Mouse (Mus musculus) forebrain, embryonic 10.5 days (tissue): Measurements from ENCODE around the gene Rgs9. TPM values are rescaled to one million over a fixed set of nuclear protein-coding genes. Genes with fewer than 3 reads are reported as not detected.

ENCODE experiments used
- DNase-seq: peaks from one replicate; pipeline ENCODE4 v3.0.0-alpha.2; 2017; ENCODE audit warnings: low spot score; ENCODE audit errors: extremely low spot score
- H3K27ac ChIP-seq: fragments of 300-500 bp; sonication (generic); 2 replicates; pipeline ENCODE4 v1.5.1; 2016; ENCODE audit warnings: mild to moderate bottlenecking
- H3K27me3 ChIP-seq: fragments of 300-500 bp; sonication (generic); 2 replicates; pipeline ENCODE4 v1.6.1; 2016; ENCODE audit warnings: mild to moderate bottlenecking; ENCODE audit not compliant: poor library complexity, severe bottlenecking
- H3K36me3 ChIP-seq: fragments of 300-500 bp; sonication (generic); replicated peaks from 2 replicates; pipeline ENCODE4 v1.6.1; 2016; ENCODE audit warnings: mild to moderate bottlenecking, moderate library complexity
- H3K4me1 ChIP-seq: fragments of 300-500 bp; sonication (generic); 2 replicates; pipeline ENCODE4 v1.6.1; 2016
- H3K4me3 ChIP-seq: fragments of 300-500 bp; sonication (generic); 2 replicates; pipeline ENCODE4 v1.5.1; 2016; ENCODE audit warnings: mild to moderate bottlenecking, moderate library complexity
- H3K9me3 ChIP-seq: fragments of 300-500 bp; sonication (generic); 2 replicates; pipeline ENCODE4 v1.6.1; 2016; ENCODE audit warnings: mild to moderate bottlenecking, moderate library complexity
- WGBS: fragments of 180-500 bp; shearing (Covaris S2); methylation state at CpG from one replicate; pipeline ENCODE4 v1.1.7; 2016; 5-methylcytosine and 5-hydroxymethylcytosine counted together
- polyA plus RNA-seq: library from polyadenylated mRNA; unstranded; fragments of >200 nt; fragmentation: Nextera tagmentation; extraction: Ambion mirVana; gene quantifications from 2 replicates; pipeline ENCODE4 v1.2.1, GENCODE M21; 2016

Rgs9 gene
- polyA plus RNA-seq, 1 experiment from 2014 or later: 1.3 TPM

- no peaks in the 10 kb centered on the region for H3K9me3 ChIP-seq
- H3K27me3 ChIP-seq: peaks cover 7% of the 10 kb centered on the region; the same call in 1 of the 2 replicates
Observed at GRCm38 (mm10) chr11:109329331-109329730, 31.4 kb upstream of the Rgs9 start.

DNA sequence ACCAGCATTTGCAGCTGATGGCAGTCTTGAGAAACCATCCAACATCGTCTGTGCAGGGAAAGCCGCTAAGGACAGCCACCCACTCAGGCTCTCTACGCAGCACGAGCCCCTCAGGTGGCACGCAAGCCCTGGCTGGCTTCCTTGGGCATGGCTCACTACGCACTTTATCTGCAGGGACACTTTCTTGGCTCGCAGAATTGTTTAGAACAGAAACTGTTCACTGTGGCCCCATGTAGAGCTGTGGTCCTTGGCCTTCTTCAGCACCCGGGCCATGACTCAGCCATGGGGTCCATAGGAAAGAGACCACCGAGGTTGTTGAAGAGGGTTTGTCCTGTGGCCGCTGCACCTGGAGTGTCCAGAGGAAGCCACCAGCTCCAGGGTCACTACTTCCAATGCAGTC, 30.0 kb upstream of the Rgs9 start:
- WGBS: 84% methylated on average over 10 of the region's 10 CpGs
- Histone ChIP-seq H3K9me3 (no peaks in the 10 kb centered on the region), H3K36me3 (no peaks in the 10 kb centered on the region), H3K27ac (no peak overlapping the region), H3K4me3 (no peak overlapping the region), H3K27me3 (peaks cover 7% of the 10 kb centered on the region; the same call in 1 of the 2 replicates), H3K4me1 (peaks cover 11% of the 10 kb centered on the region)
- DNase-seq: no peak

More at GRCm38 (mm10) chr11:109329331-109329730, 31.4 kb upstream of the Rgs9 start:
- Histone ChIP-seq H3K4me3 (no peak overlapping the region), H3K27ac (no peak overlapping the region), H3K36me3 (no peaks in the 10 kb centered on the region), H3K4me1 (peaks cover 11% of the 10 kb centered on the region)
- no peak for DNase-seq
- 68% methylated on average over 4 of the region's 4 CpGs for WGBS

GRCm38 (mm10) chr11:109327381-109327780, 29.5 kb upstream of the Rgs9 start:
- WGBS: 31% methylated on average over 3 of the region's 3 CpGs
- H3K4me3 ChIP-seq: no peak overlapping the region
- no peak overlapping the region for H3K27ac ChIP-seq
- H3K9me3 ChIP-seq: no peaks in the 10 kb centered on the region
- no peaks in the 10 kb centered on the region for H3K36me3 ChIP-seq
- no peak for DNase-seq
- H3K4me1 ChIP-seq: peaks cover 11% of the 10 kb centered on the region
- H3K27me3 ChIP-seq: peaks cover 7% of the 10 kb centered on the region; the same call in 1 of the 2 replicates

DNA sequence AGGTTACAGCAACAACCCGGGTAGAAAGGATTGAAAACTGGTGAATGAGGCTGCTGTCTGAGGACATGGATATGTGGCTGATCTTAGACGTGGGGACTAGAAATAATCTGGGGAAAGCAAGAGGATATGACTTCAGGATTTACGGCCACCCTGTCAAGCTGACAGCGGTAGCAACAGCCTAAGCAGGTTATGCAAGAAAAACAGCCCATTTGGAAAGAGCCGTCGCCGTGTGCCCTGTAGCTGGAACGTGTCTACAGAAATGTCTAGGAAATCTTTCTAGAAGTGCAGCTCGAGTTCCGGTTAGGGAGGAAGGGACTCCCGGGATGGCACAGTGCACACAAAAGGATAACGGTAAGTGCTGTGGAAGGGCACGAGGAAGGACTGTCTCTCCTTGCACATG, 28.3 kb upstream of the Rgs9 start:
- H3K27ac ChIP-seq: no peak overlapping the region
- peaks cover 7% of the 10 kb centered on the region; the same call in 1 of the 2 replicates for H3K27me3 ChIP-seq
- no peak for DNase-seq
- 80% methylated on average over 13 of the region's 13 CpGs for WGBS
- H3K4me1 ChIP-seq: peaks cover 5% of the 10 kb centered on the region
- H3K9me3 ChIP-seq: 0 out of 2 replicates have a peak, but pooled peaks cover 3% of the 10 kb centered on the region
- H3K4me3 ChIP-seq: no peak overlapping the region
- no peaks in the 10 kb centered on the region for H3K36me3 ChIP-seq

DNA sequence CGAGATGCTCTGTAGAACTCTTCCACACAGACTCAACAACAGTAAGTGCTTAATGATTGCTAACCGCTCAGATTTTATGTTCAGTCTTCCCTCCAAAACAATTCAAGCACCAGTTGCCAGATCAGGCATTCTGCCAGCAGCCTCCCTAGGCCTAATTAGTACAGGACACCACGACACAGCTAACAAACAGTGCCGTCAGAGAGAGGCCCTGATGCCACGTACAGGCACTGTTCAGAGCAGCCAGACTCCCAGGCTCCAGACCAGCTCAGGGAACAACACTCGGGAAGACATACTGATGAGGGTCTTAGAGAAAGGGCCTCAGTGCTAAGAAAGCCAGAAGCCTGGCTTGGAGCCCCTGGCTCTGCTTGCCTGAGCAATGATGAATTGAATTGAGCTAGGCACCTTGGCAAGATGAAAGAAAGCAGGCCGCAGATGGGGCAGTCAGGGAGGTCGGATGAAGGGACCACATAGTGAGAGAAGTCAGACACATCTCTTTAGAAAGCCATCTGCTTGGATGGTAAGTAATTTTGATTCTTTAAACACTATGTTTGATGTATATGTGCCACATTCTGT, 22.5 kb upstream of the Rgs9 start:
- H3K9me3 ChIP-seq: 0 out of 2 replicates have a peak, but pooled peaks cover 3% of the 10 kb centered on the region
- H3K27me3 ChIP-seq: peaks cover under 1% of the 10 kb centered on the region; the same call in 1 of the 2 replicates
- 61% methylated on average over 8 of the region's 8 CpGs for WGBS
- DNase-seq: no peak
- H3K36me3 ChIP-seq: no peaks in the 10 kb centered on the region
- 0 out of 2 replicates have a peak overlapping the region, but pooled peaks have one; percentile 66 for H3K27ac ChIP-seq
- H3K4me3 ChIP-seq: no peak overlapping the region
- H3K4me1 ChIP-seq: peaks cover 4% of the 10 kb centered on the region; the same call in 1 of the 2 replicates

- Histone ChIP-seq H3K27me3 (peaks cover 5% of the 10 kb centered on the region), H3K9me3 (0 out of 2 replicates have a peak, but pooled peaks cover 3% of the 10 kb centered on the region), H3K36me3 (no peaks in the 10 kb centered on the region), H3K4me1 (peaks cover 4% of the 10 kb centered on the region; the same call in 1 of the 2 replicates), H3K27ac (no peak overlapping the region), H3K4me3 (no peak overlapping the region)
- DNase-seq: no peak
- 92% methylated on average over 5 of the region's 5 CpGs for WGBS
Observed at GRCm38 (mm10) chr11:109319946-109320345, 22.0 kb upstream of the Rgs9 start.

- Histone ChIP-seq H3K9me3 (0 out of 2 replicates have a peak, but pooled peaks cover 3% of the 10 kb centered on the region), H3K36me3 (no peaks in the 10 kb centered on the region), H3K4me1 (peaks cover 4% of the 10 kb centered on the region; the same call in 1 of the 2 replicates), H3K27ac (no peak overlapping the region), H3K4me3 (no peak overlapping the region), H3K27me3 (peaks cover 10% of the 10 kb centered on the region)
- WGBS: 91% methylated on average over 4 of the region's 4 CpGs
- DNase-seq: no peak
Observed at GRCm38 (mm10) chr11:109319471-109319870, 21.5 kb upstream of the Rgs9 start.

DNA sequence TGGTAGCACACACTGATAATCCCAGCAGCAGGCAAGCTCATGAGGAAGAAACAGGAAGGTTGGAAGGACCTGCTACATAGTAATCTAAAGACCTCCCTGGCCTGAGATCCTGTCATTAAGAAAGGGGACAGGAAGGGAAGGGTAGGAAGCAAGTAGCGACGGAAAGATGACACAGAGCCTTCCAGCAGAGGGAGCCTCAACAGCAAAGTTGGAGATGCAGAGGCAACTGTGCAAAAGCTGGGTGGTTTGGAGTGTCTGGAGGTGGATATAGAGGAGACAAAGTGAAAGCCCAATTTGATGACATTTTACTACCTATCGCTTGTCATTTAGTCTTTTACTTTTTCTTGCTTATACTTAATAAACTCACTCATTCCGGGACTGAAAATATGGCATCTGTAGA, 19.0 kb upstream of the Rgs9 start:
- WGBS: 47% methylated on average over 4 of the region's 4 CpGs
- 0 out of 2 replicates have a peak, but pooled peaks cover 3% of the 10 kb centered on the region for H3K9me3 ChIP-seq

DNA sequence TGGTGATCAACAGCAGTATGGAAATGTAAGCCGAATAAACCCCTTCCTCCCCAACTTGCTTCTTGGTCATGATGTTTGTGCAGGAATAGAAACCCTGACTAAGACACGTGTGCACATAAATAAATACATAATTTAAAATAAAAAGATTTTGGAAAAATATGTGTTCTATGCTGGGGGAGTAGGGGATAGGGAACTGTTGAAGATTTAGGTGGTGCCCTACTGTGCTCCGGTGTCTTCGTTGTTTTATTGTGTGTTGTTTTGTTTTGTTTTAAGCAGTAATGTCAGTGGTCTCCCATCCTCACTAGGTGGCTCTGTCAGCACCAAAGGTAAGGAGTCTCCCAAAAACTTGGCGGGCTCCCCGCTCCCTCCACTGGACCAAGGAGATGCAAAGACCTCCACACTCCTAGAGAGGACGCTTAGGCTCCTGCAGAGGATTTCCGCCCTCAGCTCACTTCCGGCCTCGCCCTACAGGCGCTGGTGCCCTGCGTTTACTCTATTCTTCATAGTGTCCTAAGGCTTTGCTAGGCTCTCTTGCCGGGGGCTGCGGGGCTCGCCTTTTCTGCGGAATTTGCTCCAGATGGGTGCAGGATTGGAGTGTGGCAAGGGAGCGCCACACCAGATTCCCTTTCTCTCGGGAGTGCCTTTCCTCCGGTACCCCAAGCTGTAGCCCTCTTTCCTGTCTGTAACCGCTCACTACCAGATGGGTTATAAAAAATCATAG, 14.1 kb upstream of the Rgs9 start:
- WGBS: 13% methylated on average over 20 of the region's 20 CpGs

More for the DNA sequence above, 19.0 kb upstream of the Rgs9 start:
- Histone ChIP-seq H3K36me3 (no peaks in the 10 kb centered on the region), H3K4me3 (no peak overlapping the region), H3K4me1 (peaks cover 13% of the 10 kb centered on the region), H3K27me3 (peaks cover 28% of the 10 kb centered on the region), H3K27ac (no peak overlapping the region)
- no peak for DNase-seq

GRCm38 (mm10) chr11:109305680-109306079, 7.8 kb upstream of the Rgs9 start:
- 82% methylated on average over 5 of the region's 5 CpGs for WGBS
- Histone ChIP-seq H3K27me3 (0 out of 2 replicates have a peak, but pooled peaks cover 3% of the 10 kb centered on the region), H3K36me3 (no peaks in the 10 kb centered on the region), H3K9me3 (no peaks in the 10 kb centered on the region), H3K27ac (no peak overlapping the region), H3K4me1 (no peaks in the 10 kb centered on the region), H3K4me3 (no peak overlapping the region)
- DNase-seq: no peak

More for the DNA sequence above, 14.1 kb upstream of the Rgs9 start:
- H3K4me3 ChIP-seq: peak overlapping the region; percentile 62
- H3K9me3 ChIP-seq: no peaks in the 10 kb centered on the region
- no peaks in the 10 kb centered on the region for H3K36me3 ChIP-seq
- DNase-seq: peak; percentile 70
- peaks cover 9% of the 10 kb centered on the region for H3K4me1 ChIP-seq
- H3K27me3 ChIP-seq: peaks cover 28% of the 10 kb centered on the region
- H3K27ac ChIP-seq: peak overlapping the region; percentile 84

- WGBS: 76% methylated on average over 4 of the region's 4 CpGs
- Histone ChIP-seq H3K27ac (no peak overlapping the region), H3K36me3 (no peaks in the 10 kb centered on the region), H3K4me1 (peaks cover 9% of the 10 kb centered on the region), H3K9me3 (no peaks in the 10 kb centered on the region), H3K27me3 (peaks cover 20% of the 10 kb centered on the region), H3K4me3 (no peak overlapping the region)
- DNase-seq: no peak
Observed at GRCm38 (mm10) chr11:109302338-109302737, 4.4 kb upstream of the Rgs9 start.

DNA sequence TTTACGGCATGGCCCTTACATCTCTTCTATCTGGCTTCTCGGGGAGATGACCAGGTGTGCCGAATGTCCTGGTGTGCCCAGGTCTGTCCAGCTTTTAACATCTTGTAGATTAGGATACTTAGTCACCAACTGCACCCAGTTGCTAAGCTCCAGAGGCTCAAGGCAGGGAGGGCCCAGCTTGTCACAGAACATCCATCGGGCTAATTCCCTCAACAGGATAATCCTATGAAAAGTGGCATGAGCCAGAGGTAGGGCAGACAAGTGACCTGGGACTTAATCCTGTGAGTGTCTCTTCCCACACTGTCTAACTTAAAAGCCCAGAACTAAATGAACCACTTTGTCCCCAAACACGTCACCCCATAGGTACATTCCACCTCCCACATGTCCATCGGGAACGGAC, 898 bp downstream of the Rgs9 start:
- 75% methylated on average over 7 of the region's 7 CpGs for WGBS

GRCm38 (mm10) chr11:109292056-109292455, 5.9 kb downstream of the Rgs9 start:
- Histone ChIP-seq H3K27me3 (peaks cover 25% of the 10 kb centered on the region), H3K4me1 (peaks cover 9% of the 10 kb centered on the region), H3K36me3 (no peaks in the 10 kb centered on the region), H3K27ac (no peak overlapping the region), H3K9me3 (no peaks in the 10 kb centered on the region), H3K4me3 (no peak overlapping the region)
- DNase-seq: no peak
- 63% methylated on average over 3 of the region's 3 CpGs for WGBS

More for the DNA sequence above, 898 bp downstream of the Rgs9 start:
- no peak for DNase-seq
- Histone ChIP-seq H3K4me3 (peak overlapping the region; percentile 53; the same call in 1 of the 2 replicates), H3K9me3 (no peaks in the 10 kb centered on the region), H3K4me1 (peaks cover 18% of the 10 kb centered on the region), H3K27me3 (peaks cover 48% of the 10 kb centered on the region), H3K27ac (no peak overlapping the region), H3K36me3 (no peaks in the 10 kb centered on the region)
